Mouse (Mus musculus): ENCODE data around the gene Stx17. TPM values are rescaled to one million over a fixed set of nuclear protein-coding genes. Genes with fewer than 3 reads are reported as not detected.
A peak's percentile ranks its signal among the peaks of the same experiment; 100 is the strongest.

Gene Stx17
- total RNA-seq (2022) = 10 to 100 TPM; 20.0 to 26.6 (median 25.3) TPM

DNA sequence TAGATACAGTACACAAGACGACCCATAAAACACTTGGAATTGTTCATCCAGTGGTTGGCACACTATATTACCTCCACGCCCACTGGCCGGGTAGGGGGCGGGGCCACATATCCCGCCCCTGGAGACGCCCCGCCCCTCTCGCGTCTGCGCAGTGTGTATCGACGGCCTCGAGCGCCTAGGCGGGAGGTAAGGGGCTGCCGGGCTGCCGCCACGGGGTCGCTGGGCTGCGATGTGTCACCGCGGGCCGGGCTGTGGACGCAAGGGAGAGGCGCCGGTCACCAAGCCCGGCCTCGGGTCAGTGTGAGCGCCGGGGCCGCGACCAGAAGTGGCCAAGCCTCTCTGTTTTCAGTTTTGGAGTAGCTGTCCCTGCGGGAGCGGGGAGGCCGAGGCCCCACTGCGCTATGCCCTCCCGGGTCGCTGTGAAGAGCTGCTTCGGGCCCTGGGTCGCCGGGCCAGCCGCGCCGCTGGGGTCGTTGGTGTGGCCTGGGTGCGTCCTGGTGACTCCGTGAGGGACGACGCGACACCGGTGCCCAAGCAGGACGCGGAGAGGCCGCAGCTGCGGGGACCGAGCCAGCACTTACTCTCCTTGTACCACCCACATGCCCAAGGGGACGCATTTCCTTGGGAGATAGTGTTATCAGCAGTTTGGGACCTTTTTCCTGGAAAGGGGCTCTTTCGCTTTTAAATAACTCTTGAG is at the start of gene Stx17:
TSS of gene Stx17 (plus strand) at position 143 of the 697 bp plus-strand sequence.
- peak; percentile 75 to 78 for DNase-seq (ENCODE audit: low spot score in 2 of 2)

- DNase-seq (ENCODE audit: low spot score in 2 of 2) = no peak
Observed at GRCm38 (mm10) chr4:48076693-48077471, 47.8 kb upstream of the Stx17 start.

DNA sequence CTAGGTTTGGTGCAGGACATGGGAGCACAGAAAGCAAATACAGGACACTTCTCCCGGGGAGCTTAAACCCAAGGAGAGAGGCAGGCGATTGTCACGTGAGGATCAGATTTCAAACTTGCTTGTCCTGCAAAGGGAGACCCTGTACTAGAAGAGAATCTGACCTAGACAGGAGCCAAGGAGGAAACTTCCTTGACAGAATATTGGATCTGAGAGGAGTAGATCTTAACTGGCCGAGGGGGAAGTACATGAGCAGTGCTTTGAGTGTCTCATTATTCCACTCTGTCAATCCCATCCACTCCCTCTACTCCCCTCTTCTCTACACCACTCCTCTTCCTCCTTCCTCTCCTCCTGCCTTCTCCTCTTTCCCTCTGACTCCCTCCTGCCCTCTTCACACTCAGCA is 46.5 kb upstream of the Stx17 start:
- no peak for DNase-seq (ENCODE audit: low spot score in 2 of 2)

GRCm38 (mm10) chr4:48079285-48080039 is 45.3 kb upstream of the Stx17 start:
- no peak for DNase-seq (ENCODE audit: low spot score in 2 of 2)

DNA sequence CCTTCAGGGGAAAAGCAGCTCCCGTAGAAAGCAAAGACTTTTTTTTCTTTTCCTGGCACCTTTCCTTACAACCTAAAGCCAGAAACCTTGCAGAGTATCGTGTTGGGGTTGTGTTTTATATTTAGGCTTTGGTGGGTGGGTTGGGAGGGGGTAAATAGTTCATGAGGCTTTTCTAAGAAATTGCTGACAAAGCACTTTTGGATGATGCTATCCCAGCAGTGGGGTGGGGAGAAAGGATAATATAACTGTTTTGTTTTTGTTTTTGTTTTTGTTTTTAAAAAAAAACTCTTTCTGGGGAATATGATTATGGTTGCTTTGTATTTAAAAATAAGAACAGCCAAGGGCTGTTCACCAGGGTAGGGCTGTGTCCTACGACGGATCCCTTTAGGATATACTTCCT is 41.3 kb upstream of the Stx17 start:
- DNase-seq (ENCODE audit: low spot score in 2 of 2) = no peak

DNA sequence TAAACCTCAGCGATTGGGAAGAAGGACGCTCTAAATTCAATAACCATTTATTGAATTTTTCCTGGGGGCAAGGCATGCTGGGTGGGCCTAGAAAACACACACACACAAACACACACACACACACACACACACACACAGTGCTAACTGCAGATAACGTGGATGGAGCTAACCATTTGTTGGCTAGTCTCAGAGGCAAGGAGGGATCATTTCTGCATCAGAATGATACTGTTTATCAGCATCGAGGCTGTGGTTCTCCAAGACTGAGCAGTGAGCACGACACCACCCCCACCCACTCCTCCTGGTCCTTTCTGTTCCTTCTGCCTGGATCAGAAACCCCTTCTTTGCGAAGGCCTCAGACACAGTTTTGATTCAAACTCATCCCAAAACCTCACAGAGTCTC is 38.1 kb upstream of the Stx17 start:
- no peak for DNase-seq (ENCODE audit: low spot score in 2 of 2)

DNA sequence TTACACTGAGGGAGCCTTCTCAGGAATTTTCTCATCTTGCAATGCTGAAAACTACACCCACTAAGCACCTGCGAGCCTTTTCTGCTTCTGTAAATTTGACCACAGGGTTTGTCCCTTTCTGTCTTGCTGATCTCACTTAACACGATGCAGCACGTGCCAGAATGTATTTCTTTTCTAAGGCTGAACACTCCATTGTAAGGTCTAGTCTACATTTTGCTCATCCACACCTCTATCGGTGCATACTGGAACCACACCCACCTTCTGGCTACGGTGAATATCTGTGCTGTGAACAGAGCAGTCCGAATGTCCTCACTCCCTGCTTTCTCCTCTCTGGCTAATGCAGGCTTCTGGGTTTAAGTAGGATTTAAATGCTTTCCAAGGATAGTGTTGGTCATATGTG is 37.2 kb upstream of the Stx17 start:
- DNase-seq (ENCODE audit: low spot score in 2 of 2) = no peak

- DNase-seq (ENCODE audit: low spot score in 2 of 2) = no peak
Observed at GRCm38 (mm10) chr4:48093221-48093620, 31.5 kb upstream of the Stx17 start.

DNA sequence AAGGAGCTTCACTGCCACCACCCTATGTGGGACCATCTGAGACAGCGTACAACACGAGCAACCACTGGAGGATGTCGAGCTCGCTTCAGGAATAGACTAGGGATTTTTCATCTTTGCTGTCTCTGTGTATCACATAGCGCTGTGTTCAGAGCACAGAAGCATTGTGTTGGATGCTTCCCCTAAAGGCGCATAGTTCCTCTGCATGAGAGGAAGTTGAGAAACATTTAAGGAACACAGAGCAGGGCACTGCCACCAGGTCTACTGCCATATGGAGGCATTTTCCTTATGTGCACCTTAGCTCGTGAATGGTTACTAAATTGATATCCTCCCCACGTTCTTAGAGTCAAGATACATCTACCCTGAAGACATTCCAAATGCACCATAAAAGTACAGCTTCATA is 24.5 kb upstream of the Stx17 start:
- DNase-seq (ENCODE audit: low spot score in 2 of 2) = no peak

- no peak for DNase-seq (ENCODE audit: low spot score in 2 of 2)
Observed at GRCm38 (mm10) chr4:48101981-48102380, 22.7 kb upstream of the Stx17 start.

GRCm38 (mm10) chr4:48105387-48105786 is 19.3 kb upstream of the Stx17 start:
- DNase-seq (ENCODE audit: low spot score in 2 of 2) = peak in 1 of 2 experiments; percentile 19

DNA sequence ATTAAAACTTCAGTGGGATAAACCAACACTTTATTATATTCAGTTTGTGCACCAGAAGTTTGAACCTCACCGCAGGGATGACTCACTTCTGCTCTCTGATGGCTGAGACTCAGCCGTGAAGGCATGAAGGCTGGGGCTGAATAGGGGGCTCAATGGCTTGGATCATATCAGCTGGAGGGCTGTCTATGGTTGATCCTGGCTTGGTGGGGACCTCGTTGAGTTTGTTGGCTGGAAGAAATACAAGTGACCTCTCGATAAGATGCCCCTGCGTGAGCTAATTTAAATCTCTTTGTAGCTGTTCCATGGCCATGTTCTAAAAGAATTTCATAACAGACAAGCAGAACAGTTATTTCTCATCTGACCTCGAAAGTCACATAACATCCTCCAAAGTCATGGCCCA is 17.6 kb upstream of the Stx17 start:
- DNase-seq (ENCODE audit: low spot score in 2 of 2) = no peak

DNA sequence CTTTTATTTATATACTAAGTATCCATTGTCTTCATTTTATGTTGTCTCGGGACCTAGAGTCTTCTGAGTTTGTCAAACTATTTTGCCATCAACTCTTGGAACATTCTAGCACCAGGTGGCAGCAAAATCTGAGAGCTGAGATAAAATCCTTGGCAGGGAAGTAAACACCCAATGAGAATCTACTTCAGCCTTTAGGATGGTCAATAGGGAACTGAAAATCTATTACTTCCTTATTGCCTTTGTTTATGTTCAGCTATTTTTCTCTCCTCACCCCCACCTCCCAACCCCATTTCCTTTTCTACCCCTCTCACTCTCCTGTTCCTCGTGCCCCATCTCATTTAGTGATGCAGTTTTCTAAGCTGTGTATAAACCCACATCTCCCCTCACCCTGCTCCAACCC is 16.1 kb upstream of the Stx17 start:
- no peak for DNase-seq (ENCODE audit: low spot score in 2 of 2)

GRCm38 (mm10) chr4:48110331-48110730 is 14.4 kb upstream of the Stx17 start:
- no peak for DNase-seq (ENCODE audit: low spot score in 2 of 2)

DNA sequence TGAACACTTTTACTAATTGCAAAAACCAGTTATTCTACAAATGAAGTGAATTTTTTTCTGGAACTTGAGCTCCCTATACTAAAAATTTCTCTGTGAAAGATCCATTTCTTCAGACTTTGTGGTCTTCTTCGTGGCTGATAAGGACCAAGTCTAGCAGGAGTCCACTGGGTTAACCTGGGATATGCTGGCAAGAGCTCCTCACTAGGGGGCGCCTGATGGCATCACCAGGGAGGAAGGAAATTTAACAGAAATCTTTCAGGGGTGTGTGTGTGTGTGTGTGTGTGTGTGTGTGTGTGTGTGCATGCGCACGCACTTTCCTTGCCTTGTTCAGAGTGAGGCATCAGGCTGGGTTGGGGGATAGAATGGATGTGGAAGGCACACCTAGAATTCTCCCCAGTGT is 8.5 kb upstream of the Stx17 start:
- DNase-seq (ENCODE audit: low spot score in 2 of 2) = no peak

GRCm38 (mm10) chr4:48124416-48124772 is 321 bp upstream of the Stx17 start:
- no peak for DNase-seq (ENCODE audit: low spot score in 2 of 2)

GRCm38 (mm10) chr4:48130314-48130713 is 5.6 kb downstream of the Stx17 start:
- DNase-seq (ENCODE audit: low spot score in 2 of 2) = no peak

- no peak for DNase-seq (ENCODE audit: low spot score in 2 of 2)
Observed at GRCm38 (mm10) chr4:48131606-48132005, 6.9 kb downstream of the Stx17 start.

DNA sequence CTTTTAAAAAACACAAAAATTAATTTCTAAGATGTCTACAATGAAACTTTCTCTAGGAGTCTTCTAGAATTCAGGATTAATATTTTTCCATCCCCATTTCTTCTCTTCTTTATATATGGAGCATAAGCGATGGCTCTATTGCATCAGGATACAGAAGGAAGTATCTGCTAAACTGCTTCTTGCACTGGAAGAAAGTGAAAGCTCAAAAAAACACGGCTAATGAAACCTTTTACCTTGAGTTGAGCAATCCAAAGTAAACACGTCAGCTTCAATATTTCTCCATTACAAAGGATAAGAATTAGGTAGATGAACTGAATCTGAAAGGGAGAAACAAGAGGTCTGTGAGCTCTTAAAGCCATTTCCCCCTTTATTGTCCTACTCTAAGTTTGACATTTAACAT is 8.0 kb downstream of the Stx17 start:
- DNase-seq (ENCODE audit: low spot score in 2 of 2) = no peak

DNA sequence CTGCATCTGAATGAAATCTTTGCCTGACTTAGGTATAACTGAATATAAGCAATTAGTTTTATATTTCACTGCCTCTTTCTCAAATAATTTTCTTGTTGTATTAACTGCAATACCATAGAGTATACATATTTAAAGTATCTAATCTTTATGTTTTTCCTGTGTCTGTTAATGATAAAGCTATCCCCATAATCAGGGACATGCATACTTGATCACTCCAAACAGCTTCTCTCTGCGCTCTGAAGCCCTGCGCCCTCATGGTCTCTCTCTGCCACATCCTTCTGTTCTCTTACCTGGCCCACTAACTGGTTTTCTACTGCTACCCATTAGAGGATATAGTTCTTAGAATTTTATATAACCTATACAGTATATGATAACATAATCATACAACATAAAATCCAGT is 24.8 kb downstream of the Stx17 start:
- DNase-seq (ENCODE audit: low spot score in 2 of 2) = no peak

GRCm38 (mm10) chr4:48153229-48153628 is 28.5 kb downstream of the Stx17 start:
- peak in 1 of 2 experiments; percentile 60 for DNase-seq (ENCODE audit: low spot score in 2 of 2)

GRCm38 (mm10) chr4:48155864-48156263 is 31.1 kb downstream of the Stx17 start:
- no peak for DNase-seq (ENCODE audit: low spot score in 2 of 2)
